Mouse (Mus musculus) adrenal gland, postnatal 36 days (tissue): ENCODE data around the gene Ccl12. TPM values are rescaled to one million over a fixed set of nuclear protein-coding genes. Genes with fewer than 3 reads are reported as not detected.

Experiments
- DNase-seq, 2 experiments: peaks; one replicate each; pipeline ENCODE4 v3.0.0; 2021; ENCODE audit warnings: mixed read lengths in 1 of 2
- long read RNA-seq, 2 experiments: library from polyadenylated mRNA; stranded (forward); transcript quantifications; one replicate each; pipeline ENCODE4 v2.0.0; 2021; ENCODE audit warnings: borderline sequencing depth in 2 of 2
- total RNA-seq, 2 experiments: library from RNA; stranded (reverse); gene quantifications; 2 replicates each; pipeline ENCODE4 v1.2.3; 2021

Ccl12 gene
- total RNA-seq: not detected
- long read RNA-seq, experiment 1: 0 reads
- long read RNA-seq, experiment 2: 0 reads

- DNase-seq: no peak
These were observed at the start of gene Ccl12 for GRCm38 (mm10) chr11:82101529-82101928. TSS of gene Ccl12 (plus strand) at chr11:82101845.

DNA sequence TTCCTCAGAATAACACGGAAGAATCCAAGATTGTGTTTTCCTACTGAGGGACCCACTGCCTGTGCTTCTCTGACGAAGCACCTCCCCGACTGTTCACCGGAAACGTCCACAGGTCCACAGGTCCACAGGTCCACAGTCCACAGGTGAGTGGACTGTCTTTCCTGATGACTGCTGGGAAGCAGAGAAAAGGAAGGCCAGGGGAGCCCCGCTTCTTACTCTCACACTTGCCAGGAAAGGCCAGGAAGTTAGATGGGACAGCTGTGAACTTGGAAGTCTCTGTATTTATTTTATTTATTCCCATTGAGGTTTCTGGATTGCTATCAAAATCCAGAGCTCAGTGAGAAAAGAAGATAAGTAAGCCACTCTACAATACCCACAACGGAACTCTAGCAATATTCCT is 47.8 kb upstream of the Ccl12 start:
- DNase-seq: no peak

- DNase-seq: no peak
These were observed 44.0 kb upstream of the Ccl12 start, which contains the start of gene Ccl11 for GRCm38 (mm10) chr11:82057646-82058045. TSS of gene Ccl11 (plus strand) at chr11:82057823.

- no peak for DNase-seq
These were observed 39.4 kb upstream of the Ccl12 start for GRCm38 (mm10) chr11:82062226-82062625.

DNA sequence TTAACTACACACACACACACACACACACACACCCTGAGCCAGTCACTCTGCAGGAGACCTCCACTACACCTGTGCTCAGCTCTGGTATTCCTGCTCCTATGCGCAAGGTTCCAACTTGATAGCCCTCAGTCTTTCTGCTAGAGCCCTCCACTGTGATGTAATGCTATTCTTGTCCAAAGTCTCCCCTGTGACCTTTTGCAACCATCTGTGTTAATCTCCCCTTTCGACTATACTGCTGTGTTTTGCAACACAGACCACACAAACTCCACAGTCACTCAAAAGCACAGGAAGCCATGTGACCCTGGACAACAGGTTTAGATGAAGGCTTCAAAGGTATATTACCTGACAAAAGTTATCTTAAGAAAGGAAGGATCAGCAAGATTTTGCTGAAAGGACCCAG is 38.2 kb upstream of the Ccl12 start:
- no peak for DNase-seq

- no peak for DNase-seq
These were observed 34.6 kb upstream of the Ccl12 start for GRCm38 (mm10) chr11:82066953-82067571.

GRCm38 (mm10) chr11:82071076-82071475 is 30.6 kb upstream of the Ccl12 start:
- DNase-seq: no peak

- no peak for DNase-seq
These were observed 29.3 kb upstream of the Ccl12 start for GRCm38 (mm10) chr11:82072374-82072773.

DNA sequence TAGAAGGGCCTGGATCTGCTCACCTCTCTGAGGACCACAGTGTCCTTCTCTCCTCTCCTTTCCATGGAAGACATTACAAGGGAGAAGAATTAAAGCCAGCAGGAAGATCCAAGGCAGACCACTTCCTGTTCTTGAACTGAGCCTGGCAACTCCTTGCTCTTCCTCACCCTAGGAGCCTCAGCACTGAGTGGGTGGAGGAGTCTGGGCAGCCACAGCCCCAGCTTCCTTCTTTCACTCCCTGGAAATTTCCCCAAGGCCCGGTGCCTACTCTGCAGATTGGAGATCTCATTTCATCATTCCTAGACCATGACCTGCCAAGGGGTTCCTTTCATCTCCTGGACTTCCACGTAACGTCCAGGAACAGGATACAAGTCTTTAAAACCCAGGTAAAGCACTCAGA is 28.7 kb upstream of the Ccl12 start:
- DNase-seq: no peak

DNA sequence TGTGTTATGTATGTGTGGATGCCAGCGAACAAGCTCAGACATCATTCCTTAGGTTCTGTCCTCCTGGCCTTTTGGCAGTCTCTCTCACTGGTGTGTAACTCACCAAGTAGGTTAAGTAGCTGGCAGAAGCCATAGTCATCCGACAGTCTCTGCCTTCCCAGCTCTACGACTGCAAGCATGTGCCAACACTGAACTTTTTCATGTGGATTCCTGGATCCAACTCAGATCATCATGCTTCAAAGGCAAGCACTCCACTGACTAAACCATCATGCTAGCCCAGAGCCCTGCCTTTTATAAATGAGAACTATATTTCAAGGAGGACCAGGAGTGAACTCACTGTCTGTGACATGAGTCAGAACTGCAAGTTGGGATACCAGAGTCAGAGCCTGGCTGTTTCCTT is 28.0 kb upstream of the Ccl12 start:
- no peak for DNase-seq

DNA sequence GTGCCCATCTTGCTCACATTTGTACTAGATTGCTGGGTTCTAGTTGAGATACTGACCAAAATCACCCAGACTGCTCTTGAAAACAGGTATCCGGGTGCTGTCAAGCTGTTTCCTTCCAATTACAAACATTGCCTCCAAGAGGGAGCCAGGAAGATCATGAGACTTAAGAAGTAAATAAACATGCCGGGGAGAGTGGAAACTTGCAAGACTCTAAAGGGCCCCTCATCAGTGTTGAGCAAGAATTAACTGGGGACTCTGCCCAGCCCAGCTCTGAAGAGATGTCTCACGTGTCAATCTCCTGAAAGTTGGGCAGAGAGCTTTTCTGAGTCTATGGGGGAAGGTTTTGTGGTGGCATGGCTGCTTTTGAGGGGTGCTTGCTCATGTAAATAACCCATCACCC is 24.6 kb upstream of the Ccl12 start:
- no peak for DNase-seq

DNA sequence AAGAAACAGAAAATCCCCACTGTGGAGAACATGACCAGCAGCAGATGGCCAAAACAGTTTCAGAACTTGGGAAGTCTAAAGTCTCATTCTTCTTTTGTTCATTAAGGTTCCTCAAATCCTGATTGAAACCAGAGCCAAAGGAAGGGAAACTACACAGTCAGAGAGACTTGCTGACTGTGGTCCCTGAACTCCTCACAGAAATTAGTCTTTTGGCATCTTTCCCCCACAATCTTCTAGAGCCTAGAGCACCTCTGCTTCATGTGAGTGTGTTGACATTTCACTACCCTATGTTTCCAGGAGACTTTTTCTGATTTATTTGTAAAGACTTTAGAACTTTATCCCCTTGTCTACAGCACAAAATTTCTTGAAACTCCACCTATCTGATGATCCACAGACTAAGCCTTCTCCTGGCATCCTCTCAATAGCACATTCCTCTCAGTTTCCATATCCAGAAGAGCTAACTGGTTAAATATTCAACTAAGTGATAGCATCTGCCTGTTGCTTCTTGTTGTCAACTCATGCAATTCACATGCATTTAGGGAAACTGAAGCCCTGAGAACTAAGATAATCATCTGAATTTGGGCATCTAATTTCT is 23.4 kb upstream of the Ccl12 start:
- no peak for DNase-seq

DNA sequence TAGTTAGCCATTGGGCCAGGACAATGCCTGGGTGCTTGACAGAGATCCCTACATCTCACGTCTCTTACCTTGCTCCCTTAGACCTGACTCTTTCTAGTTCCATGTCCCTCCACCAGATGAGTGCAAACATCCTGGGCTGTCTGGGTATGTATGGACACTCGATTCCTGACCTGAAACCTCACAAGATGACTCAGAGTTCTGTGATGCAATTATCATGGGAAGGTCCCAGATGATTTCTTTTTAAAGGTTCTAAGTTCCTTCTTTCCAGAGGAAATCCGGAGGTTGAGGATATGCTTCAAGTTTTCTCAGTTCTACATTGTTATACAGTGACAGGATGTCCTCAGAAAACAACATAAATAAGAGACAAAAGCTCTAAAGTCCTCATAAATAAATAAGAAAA is 20.8 kb upstream of the Ccl12 start:
- DNase-seq: no peak

- no peak for DNase-seq
These were observed 17.3 kb upstream of the Ccl12 start for GRCm38 (mm10) chr11:82084360-82084759.

- DNase-seq: no peak
These were observed 1.9 kb upstream of the Ccl12 start for GRCm38 (mm10) chr11:82099511-82100323.

GRCm38 (mm10) chr11:82101087-82101486 is 558 bp upstream of the Ccl12 start:
- no peak for DNase-seq

- no peak for DNase-seq
These were observed 8.0 kb downstream of the Ccl12 start for GRCm38 (mm10) chr11:82109611-82110010.

DNA sequence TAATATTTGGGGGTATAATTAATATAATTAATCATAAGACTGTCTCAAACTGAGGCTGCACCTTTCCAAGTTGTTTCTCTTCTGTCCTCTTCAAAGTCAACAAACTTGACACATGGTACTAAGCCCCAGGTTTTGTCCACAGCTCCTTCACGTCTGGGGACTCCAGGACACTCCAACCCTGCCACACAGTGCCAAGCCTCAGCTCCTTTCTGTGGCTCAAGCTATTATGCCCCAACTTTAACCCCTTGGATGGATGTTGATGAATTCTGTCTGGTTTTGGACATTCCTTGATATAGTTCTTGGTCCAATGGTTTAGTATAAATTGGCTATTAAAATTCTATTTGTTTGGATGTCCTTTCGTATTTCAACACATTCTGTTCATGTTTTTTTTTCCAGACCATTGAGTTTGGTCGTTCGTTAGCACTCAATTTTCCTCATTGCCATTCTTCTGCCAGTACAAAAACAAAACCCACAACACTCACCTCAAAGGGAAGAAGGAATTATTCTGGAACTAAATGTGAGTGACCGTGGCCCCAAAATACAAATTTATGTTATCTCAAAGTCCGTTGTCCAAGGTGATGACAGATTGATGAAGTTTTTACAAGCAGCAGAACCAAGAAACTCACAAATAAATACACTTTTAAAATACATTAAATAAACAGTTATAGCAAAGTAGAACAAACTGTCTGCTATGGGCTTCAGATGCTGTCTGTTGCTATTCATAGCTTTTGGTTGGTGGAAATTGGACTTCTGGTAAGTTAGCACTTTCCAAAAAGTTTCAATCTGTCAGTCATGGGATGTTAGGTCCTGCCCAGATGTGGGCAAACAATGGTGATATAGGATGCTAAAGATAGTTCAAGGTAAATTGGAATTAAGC is 9.0 kb downstream of the Ccl12 start:
- no peak for DNase-seq

- no peak for DNase-seq
These were observed 13.2 kb downstream of the Ccl12 start, which contains the start of gene Ccl8 for GRCm38 (mm10) chr11:82114885-82115284. TSS of gene Ccl8 (plus strand) at chr11:82115185.

DNA sequence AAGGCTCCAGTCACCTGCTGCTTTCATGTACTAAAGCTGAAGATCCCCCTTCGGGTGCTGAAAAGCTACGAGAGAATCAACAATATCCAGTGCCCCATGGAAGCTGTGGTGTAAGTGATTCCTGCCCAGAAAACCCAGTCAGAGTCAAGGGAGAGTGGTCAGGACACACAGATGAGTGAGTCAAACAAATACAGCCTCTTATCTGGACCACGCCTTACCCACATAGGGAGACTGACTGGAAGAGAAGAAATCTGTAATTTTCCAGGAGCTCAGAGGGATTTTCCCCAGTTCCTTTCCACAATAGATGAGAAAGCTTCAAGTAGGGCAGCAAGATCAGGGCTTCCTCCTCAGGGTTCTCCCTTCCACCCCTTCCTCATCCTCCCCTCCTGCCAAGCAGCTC is 14.4 kb downstream of the Ccl12 start:
- DNase-seq: no peak

DNA sequence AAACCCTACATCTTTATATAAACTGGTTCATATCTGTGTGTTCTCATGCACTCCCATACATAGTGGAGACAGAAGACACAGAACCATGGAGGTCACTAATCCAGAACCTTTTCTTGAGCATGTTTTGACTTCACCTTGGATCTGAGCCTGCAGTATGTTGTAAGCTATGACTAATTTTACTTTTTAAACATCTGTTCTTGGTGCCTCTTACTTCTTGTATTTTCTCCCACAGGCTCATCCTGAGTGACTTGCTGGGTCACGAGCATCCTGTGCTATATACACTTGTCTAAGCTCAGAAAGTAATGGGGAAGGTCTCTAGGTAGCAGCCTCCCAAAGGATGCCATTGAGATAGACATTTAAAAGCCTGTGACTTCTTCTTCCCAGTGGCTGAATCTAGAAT is 31.3 kb downstream of the Ccl12 start:
- no peak for DNase-seq

- peak; percentile 12 to 42 for DNase-seq
These were observed 34.6 kb downstream of the Ccl12 start for GRCm38 (mm10) chr11:82136196-82136595.
